Mouse (Mus musculus) bone marrow, adult 2 months (tissue): ENCODE measurements around the gene Lmcd1. TPM values are rescaled to one million over a fixed set of nuclear protein-coding genes. Genes with fewer than 3 reads are reported as not detected.
"Not testable (repeated sequence)": the region's sequence is repeated elsewhere in the genome, so short reads cannot be mapped to it uniquely, and the experiment has no call there.

Experiments
- H3K27ac ChIP-seq: fragments of 200-500 bp; 2 replicates; pipeline ENCODE4 v1.5.1; 2012; ENCODE audit warnings: low read depth, mild to moderate bottlenecking, control low read depth, inconsistent platforms, low read length; ENCODE audit not compliant: control insufficient read depth, poor library complexity, insufficient read depth
- H3K4me1 ChIP-seq: fragments of 200-500 bp; 2 replicates; pipeline ENCODE4 v1.6.1; 2011; ENCODE audit warnings: low read length; ENCODE audit not compliant: control insufficient read depth, insufficient read depth
- H3K4me3 ChIP-seq: fragments of 200-500 bp; replicated peaks from 2 replicates; pipeline ENCODE3; 2011; ENCODE audit warnings: mild to moderate bottlenecking, low read depth, low read length, control low read depth; ENCODE audit not compliant: control insufficient read depth
- CTCF ChIP-seq: fragments of 200-500 bp; IDR thresholded peaks from 2 replicates; pipeline ENCODE4 v1.5.1; 2011; ENCODE audit warnings: low read length, control low read depth; ENCODE audit not compliant: control insufficient read depth, insufficient read depth
- POLR2A ChIP-seq: fragments of 200-500 bp; IDR thresholded peaks from 2 replicates; pipeline ENCODE4 v1.6.1; 2011; ENCODE audit warnings: low read depth, mild to moderate bottlenecking, control low read depth, low read length, borderline replicate concordance; ENCODE audit not compliant: control insufficient read depth
- WGBS: fragments of 180-500 bp; shearing (Covaris S2); methylation state at CpG from one replicate; pipeline ENCODE4 v1.1.7; 2018; 5-methylcytosine and 5-hydroxymethylcytosine counted together
- polyA plus RNA-seq: library from polyadenylated mRNA; stranded (reverse); fragments of >200 nt; gene quantifications from 2 replicates; pipeline ENCODE4 v1.2.4, GENCODE M21; 2011; ENCODE audit warnings: low replicate concordance; ENCODE audit not compliant: missing spikeins, insufficient read depth, insufficient read length

Gene Lmcd1
- not detected in 2 replicates for polyA plus RNA-seq

DNA sequence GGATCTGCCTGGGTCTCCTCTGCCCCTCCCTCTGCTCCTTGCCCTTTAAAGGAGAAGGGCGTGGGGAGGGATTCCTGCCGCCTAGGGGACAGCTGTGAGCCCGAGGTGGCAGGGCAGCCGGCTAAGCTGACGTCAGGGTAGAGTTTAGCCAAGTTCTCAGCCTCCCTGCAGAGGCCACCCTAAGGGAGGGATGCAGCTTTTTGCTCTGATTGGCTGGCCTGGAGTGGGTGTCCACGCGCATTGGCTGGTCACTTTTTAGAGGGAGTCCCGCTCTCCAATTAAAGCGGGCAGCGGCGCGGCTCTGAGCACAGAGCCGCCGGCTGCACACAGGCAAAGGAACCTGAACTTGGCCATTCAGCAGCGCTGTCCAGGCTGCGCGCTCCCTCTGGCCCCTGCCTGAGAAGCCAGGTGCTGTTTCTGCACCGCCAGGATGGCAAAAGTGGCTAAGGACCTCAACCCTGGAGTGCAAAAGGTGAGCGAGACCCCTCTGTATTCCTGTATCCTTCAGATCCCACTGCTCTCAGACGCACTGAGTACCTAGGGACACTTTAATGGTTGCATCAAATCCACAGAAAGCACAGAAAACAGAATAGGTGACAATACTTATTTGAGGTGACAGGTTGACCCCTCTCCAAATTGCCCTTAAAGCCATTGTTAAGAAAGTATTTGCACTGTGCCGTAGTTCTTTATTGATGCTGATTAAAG lies at the start of gene Lmcd1:
Lmcd1 (plus strand) TSS at position 258 of the 705 bp plus-strand sequence.
- Histone ChIP-seq H3K4me1 (no peaks in the 10 kb centered on the region), H3K27ac (no peak within 1 kb of the TSS; the same call in 1 of the 2 replicates), H3K4me3 (peak within 1 kb of the TSS; percentile 21)
- TF ChIP-seq CTCF = no peak
- peak; percentile 25; the same call in 1 of the 2 replicates for TF ChIP-seq POLR2A
- 1% methylated on average over 21 of the region's 21 CpGs for WGBS

DNA sequence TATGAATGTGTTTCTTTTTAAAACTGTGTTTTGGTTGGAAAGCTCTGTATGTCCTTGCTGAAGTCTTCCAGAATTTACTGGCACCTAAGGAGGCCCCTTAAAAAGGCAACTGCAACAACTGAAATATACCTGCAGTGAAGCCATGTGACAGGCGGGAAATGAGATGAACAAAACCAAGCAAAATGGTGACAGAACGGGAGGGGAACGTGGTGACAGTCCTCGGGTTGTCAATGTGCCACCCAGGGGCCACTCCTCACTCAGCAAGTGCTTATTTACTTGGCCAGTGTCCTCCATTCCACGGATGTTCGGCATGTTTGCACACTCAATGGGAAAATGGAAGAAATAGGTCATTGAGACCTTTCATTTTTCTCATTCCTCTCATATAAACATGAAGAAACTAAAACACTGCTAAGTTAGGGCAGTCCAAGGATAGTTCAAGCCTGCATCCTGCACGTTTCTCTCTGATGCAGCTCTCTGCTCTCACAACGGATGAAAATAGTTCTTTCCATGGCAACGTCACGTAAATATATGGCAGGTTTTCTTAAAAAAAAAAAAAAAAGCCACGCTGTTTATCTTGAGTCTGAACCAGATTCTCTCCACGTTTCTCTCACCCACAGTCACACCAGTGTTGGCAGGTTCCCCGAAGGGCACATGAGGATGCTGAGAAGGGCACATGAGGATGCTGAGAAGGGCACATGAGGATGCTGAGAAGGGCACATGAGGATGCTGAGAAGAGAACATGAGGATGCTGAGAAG lies 49.5 kb upstream of the Lmcd1 start:
- no peak overlapping the region for H3K4me3 ChIP-seq
- WGBS = 66% methylated on average over 13 of the region's 13 CpGs

GRCm38 (mm10) chr6:112236775-112237174 lies 36.8 kb upstream of the Lmcd1 start:
- no peak for TF ChIP-seq POLR2A
- WGBS = 74% methylated on average over 1 of the region's 1 CpGs

More for the DNA sequence above, 49.5 kb upstream of the Lmcd1 start:
- no peaks in the 10 kb centered on the region for H3K4me1 ChIP-seq
- H3K27ac ChIP-seq = no peak overlapping the region
- TF ChIP-seq CTCF (no peak), POLR2A (no peak)

GRCm38 (mm10) chr6:112242216-112242615 lies 31.3 kb upstream of the Lmcd1 start:
- H3K4me3 ChIP-seq = no peak overlapping the region
- TF ChIP-seq CTCF (no peak), POLR2A (no peak)
- H3K27ac ChIP-seq = no peak overlapping the region
- H3K4me1 ChIP-seq = no peaks in the 10 kb centered on the region
- WGBS = 71% methylated on average over 2 of the region's 2 CpGs

More at GRCm38 (mm10) chr6:112236775-112237174, 36.8 kb upstream of the Lmcd1 start:
- Histone ChIP-seq H3K27ac (no peak overlapping the region), H3K4me3 (no peak overlapping the region), H3K4me1 (no peaks in the 10 kb centered on the region)

GRCm38 (mm10) chr6:112245639-112246038 lies 27.9 kb upstream of the Lmcd1 start:
- H3K4me1 ChIP-seq = no peaks in the 10 kb centered on the region
- TF ChIP-seq CTCF (no peak), POLR2A (no peak)
- H3K27ac ChIP-seq = no peak overlapping the region
- H3K4me3 ChIP-seq = no peak overlapping the region
- WGBS = 77% methylated on average over 4 of the region's 4 CpGs

DNA sequence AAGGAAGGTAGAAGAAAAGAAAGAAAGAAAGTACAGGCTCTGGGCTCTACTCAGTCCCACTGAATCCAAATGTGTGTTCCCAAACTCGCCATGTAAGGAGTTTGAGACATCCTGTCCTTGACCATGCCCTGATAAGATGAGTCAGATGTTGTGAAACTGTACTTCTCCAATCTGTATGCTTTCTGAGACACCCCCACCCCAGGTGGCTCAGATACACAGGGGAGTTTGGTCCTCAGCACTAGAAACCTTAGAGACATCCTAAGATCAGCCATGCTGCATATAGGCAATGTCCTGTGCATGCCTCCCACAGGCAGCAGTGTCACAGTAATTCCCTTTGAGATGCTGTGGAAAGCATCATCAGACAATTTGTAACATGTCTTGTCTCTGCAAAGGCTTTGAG lies 26.9 kb upstream of the Lmcd1 start:
- no peaks in the 10 kb centered on the region for H3K4me1 ChIP-seq
- H3K27ac ChIP-seq = no peak overlapping the region
- 55% methylated on average over 1 of the region's 1 CpGs for WGBS
- TF ChIP-seq CTCF (no peak), POLR2A (no peak)
- no peak overlapping the region for H3K4me3 ChIP-seq

- 70% methylated on average over 3 of the region's 3 CpGs for WGBS
- not testable (repeated sequence) for H3K4me3 ChIP-seq, H3K4me1 ChIP-seq, H3K27ac ChIP-seq
Observed at GRCm38 (mm10) chr6:112253943-112254342, 19.6 kb upstream of the Lmcd1 start.

- TF ChIP-seq CTCF (no peak), POLR2A (no peak)
- Histone ChIP-seq H3K4me1 (no peaks in the 10 kb centered on the region), H3K4me3 (no peak overlapping the region), H3K27ac (no peak overlapping the region)
- 65% methylated on average over 2 of the region's 2 CpGs for WGBS
Observed at GRCm38 (mm10) chr6:112254967-112255366, 18.6 kb upstream of the Lmcd1 start.
